Mouse (Mus musculus) heart, postnatal 0 days (tissue): ENCODE data around the gene Plk1.

Experiments
- CTCF ChIP-seq: IDR thresholded peaks from 2 replicates; pipeline ENCODE4 v1.5.1; 2016; ENCODE audit warnings: antibody characterized with exemption, control low read depth, low read depth
- EP300 ChIP-seq: IDR thresholded peaks from 2 replicates; pipeline ENCODE4 v1.6.1; 2016; ENCODE audit warnings: antibody characterized with exemption, low read depth

GRCm38 (mm10) chr7:122197306-122197705 lies 38.1 kb downstream of the Plk1 start:
- TF ChIP-seq CTCF (peak; percentile 71), EP300 (no peak)
